Mouse (Mus musculus) limb, embryonic 10.5 days (tissue): Measurements from ENCODE around the gene Abi3bp. TPM values are rescaled to one million over a fixed set of nuclear protein-coding genes. Genes with fewer than 3 reads are reported as not detected.

ENCODE experiments used
- DNase-seq: peaks from one replicate; pipeline ENCODE4 v3.0.0-alpha.2; 2017; ENCODE audit warnings: low spot score
- H3K27ac ChIP-seq: fragments of 300-500 bp; sonication (generic); 2 replicates; pipeline ENCODE4 v1.5.1; 2016; ENCODE audit warnings: mild to moderate bottlenecking
- H3K27me3 ChIP-seq: fragments of 300-500 bp; sonication (generic); 2 replicates; pipeline ENCODE4 v1.6.1; 2016; ENCODE audit warnings: low read depth, mild to moderate bottlenecking; ENCODE audit not compliant: poor library complexity, severe bottlenecking
- H3K36me3 ChIP-seq: fragments of 300-500 bp; sonication (generic); 2 replicates; pipeline ENCODE4 v1.6.1; 2016; ENCODE audit warnings: mild to moderate bottlenecking, moderate library complexity
- H3K4me1 ChIP-seq: fragments of 300-500 bp; sonication (generic); 2 replicates; pipeline ENCODE4 v1.6.1; 2016
- H3K4me3 ChIP-seq: fragments of 300-500 bp; sonication (generic); 2 replicates; pipeline ENCODE4 v1.5.1; 2016; ENCODE audit warnings: mild to moderate bottlenecking, moderate library complexity
- H3K9me3 ChIP-seq: fragments of 300-500 bp; sonication (generic); replicated peaks from 2 replicates; pipeline ENCODE4 v1.6.1; 2016; ENCODE audit warnings: mild to moderate bottlenecking
- WGBS: fragments of 180-500 bp; shearing (Covaris S2); methylation state at CpG from one replicate; pipeline ENCODE4 v1.1.7; 2016; 5-methylcytosine and 5-hydroxymethylcytosine counted together
- polyA plus RNA-seq: library from polyadenylated mRNA; unstranded; fragments of >200 nt; fragmentation: Nextera tagmentation; extraction: Ambion mirVana; gene quantifications from 2 replicates; pipeline ENCODE4 v1.2.1, GENCODE M21; 2016

Abi3bp gene
- polyA plus RNA-seq, 1 experiment from 2014 or later, result 0.35 TPM

DNA sequence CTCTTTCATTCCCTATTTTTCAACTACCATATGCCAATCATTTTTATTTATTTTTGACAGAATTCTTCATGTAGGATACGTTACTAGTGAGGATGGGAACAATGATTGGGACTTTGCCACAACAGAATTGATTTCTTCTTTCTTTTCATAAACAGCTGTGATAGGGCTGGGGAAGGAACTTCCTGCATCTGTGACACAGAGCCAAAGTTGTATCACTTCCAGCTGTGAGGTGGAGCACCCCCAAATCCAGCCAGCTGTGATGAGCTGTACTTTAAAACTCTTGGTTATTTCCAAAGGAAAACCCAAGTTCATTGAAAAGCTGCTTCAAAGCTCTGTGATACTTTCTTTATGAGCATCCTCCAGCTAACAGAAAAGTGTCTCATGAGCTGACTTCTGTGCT lies 101.9 kb downstream of the Abi3bp start:
- no peaks in the 10 kb centered on the region for H3K36me3 ChIP-seq
- H3K27ac ChIP-seq, result no peak overlapping the region
- WGBS, result 91% methylated on average over 1 of the region's 1 CpGs
- H3K27me3 ChIP-seq, result no peaks in the 10 kb centered on the region
- no peak for DNase-seq
- no peaks in the 10 kb centered on the region for H3K4me1 ChIP-seq
- no peak overlapping the region for H3K4me3 ChIP-seq
- no peaks in the 10 kb centered on the region for H3K9me3 ChIP-seq

DNA sequence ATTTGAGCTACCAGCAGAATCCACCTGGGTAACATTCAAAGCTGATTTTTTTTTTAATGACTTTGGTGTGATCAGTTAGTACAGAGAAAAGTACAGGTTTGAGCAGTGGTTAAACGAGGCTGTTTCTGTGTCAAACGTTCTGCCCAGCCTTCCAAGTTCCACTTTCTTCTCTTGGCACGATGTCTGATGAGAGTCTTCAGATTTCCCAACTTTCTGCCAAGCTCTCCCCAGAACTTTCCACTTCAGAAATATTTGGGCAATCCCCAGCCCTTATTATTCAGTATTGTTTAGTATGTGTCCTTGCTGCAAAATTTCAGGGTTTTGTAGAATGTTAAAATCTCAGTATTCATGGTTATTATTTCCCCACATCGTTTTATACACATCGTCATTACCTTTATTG lies 115.9 kb downstream of the Abi3bp start:
- H3K9me3 ChIP-seq, result no peaks in the 10 kb centered on the region
- 87% methylated on average over 5 of the region's 5 CpGs for whole genome bisulfite sequencing
- H3K4me3 ChIP-seq, result no peak overlapping the region
- no peaks in the 10 kb centered on the region for H3K4me1 ChIP-seq
- no peak for DNase-seq
- H3K27ac ChIP-seq, result no peak overlapping the region
- no peaks in the 10 kb centered on the region for H3K36me3 ChIP-seq
- H3K27me3 ChIP-seq, result no peaks in the 10 kb centered on the region

- no peaks in the 10 kb centered on the region for H3K36me3 ChIP-seq
- no peak for DNase-seq
- WGBS, result 94% methylated on average over 6 of the region's 6 CpGs
- H3K27ac ChIP-seq, result no peak overlapping the region
- no peaks in the 10 kb centered on the region for H3K27me3 ChIP-seq
- H3K9me3 ChIP-seq, result no peaks in the 10 kb centered on the region
- no peaks in the 10 kb centered on the region for H3K4me1 ChIP-seq
- no peak overlapping the region for H3K4me3 ChIP-seq
These were observed 117.2 kb downstream of the Abi3bp start for GRCm38 (mm10) chr16:56594866-56595265.

GRCm38 (mm10) chr16:56598427-56598826 lies 120.7 kb downstream of the Abi3bp start:
- Histone ChIP-seq H3K27ac (no peak overlapping the region), H3K4me3 (no peak overlapping the region), H3K27me3 (no peaks in the 10 kb centered on the region), H3K36me3 (no peaks in the 10 kb centered on the region), H3K9me3 (no peaks in the 10 kb centered on the region), H3K4me1 (no peaks in the 10 kb centered on the region)
- no peak for DNase-seq
- 91% methylated on average over 4 of the region's 4 CpGs for WGBS

DNA sequence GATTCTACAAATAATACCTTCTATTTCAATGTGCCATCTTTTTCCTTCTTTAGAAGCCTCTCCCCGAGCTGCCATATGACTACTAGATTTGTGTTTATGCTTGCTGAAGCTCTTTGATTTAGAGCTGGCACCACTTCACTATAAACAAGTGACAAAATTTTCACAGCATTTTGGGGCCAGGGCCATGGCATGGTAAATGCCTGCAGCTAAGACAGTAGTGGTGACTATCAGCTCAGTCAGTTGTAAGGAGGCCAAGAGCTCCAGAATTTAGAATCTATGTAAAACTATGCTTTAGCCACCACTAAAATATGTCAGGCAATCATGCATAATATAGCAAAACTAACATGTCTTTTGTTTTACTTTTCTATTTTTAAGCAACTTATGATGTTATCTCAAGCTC lies 124.7 kb downstream of the Abi3bp start:
- 97% methylated on average over 1 of the region's 1 CpGs for WGBS
- no peak overlapping the region for H3K27ac ChIP-seq
- H3K27me3 ChIP-seq, result no peaks in the 10 kb centered on the region
- no peaks in the 10 kb centered on the region for H3K36me3 ChIP-seq
- no peaks in the 10 kb centered on the region for H3K4me1 ChIP-seq
- no peaks in the 10 kb centered on the region for H3K9me3 ChIP-seq
- no peak for DNase-seq
- no peak overlapping the region for H3K4me3 ChIP-seq

GRCm38 (mm10) chr16:56610572-56610971 lies 132.9 kb downstream of the Abi3bp start:
- no peak overlapping the region for H3K4me3 ChIP-seq
- no peaks in the 10 kb centered on the region; the same call in 1 of the 2 replicates for H3K4me1 ChIP-seq
- WGBS, result 89% methylated on average over 8 of the region's 8 CpGs
- H3K36me3 ChIP-seq, result no peaks in the 10 kb centered on the region
- no peak overlapping the region for H3K27ac ChIP-seq
- no peaks in the 10 kb centered on the region for H3K27me3 ChIP-seq
- no peak for DNase-seq
- H3K9me3 ChIP-seq, result no peaks in the 10 kb centered on the region

DNA sequence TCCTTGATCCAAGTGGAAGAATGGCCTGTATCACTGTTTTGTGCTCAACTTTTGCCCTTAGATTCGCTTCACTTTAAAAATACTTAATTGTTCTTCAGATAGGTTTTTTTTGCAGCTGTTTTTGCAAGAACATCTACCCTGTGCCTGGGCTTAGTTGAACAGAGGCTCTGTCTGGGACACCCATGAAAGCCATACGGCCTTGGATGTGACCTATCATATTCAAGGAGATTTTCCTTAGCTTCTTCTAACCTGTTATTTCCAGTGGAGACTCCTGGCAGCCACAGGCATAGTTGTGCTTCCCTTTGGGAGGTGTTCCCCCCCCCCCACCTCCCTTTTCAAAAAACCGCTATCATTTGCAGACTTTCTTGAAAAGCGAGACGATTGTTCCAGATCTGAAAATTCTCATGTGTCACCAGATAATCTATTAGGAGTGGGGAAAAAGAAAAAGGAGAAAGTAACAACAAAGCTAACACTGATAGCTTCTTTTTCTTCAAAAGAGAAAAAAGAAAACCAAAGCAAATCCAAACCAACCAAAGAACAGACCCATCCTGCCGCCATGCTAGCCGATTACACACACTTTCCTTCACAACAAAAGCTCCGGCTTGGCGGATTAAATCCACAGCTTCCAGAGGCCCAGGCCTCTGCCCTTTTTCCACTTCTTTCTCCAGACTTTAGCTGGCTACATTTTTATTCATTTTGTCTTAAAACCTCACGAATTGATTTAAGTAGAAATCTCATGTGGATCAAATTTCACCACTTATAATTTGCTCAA lies 133.6 kb downstream of the Abi3bp start:
- no peak for DNase-seq
- H3K27me3 ChIP-seq, result no peaks in the 10 kb centered on the region
- no peaks in the 10 kb centered on the region; the same call in 1 of the 2 replicates for H3K4me1 ChIP-seq
- 85% methylated on average over 10 of the region's 10 CpGs for WGBS
- no peaks in the 10 kb centered on the region for H3K36me3 ChIP-seq
- H3K9me3 ChIP-seq, result no peaks in the 10 kb centered on the region
- no peak overlapping the region for H3K4me3 ChIP-seq
- H3K27ac ChIP-seq, result no peak overlapping the region

GRCm38 (mm10) chr16:56638544-56638943 lies 160.9 kb downstream of the Abi3bp start:
- H3K27ac ChIP-seq, result no peak overlapping the region
- H3K9me3 ChIP-seq, result no peaks in the 10 kb centered on the region
- WGBS, result 92% methylated on average over 3 of the region's 3 CpGs
- DNase-seq, result no peak
- no peak overlapping the region for H3K4me3 ChIP-seq
- H3K36me3 ChIP-seq, result no peaks in the 10 kb centered on the region
- no peaks in the 10 kb centered on the region for H3K4me1 ChIP-seq
- H3K27me3 ChIP-seq, result no peaks in the 10 kb centered on the region

DNA sequence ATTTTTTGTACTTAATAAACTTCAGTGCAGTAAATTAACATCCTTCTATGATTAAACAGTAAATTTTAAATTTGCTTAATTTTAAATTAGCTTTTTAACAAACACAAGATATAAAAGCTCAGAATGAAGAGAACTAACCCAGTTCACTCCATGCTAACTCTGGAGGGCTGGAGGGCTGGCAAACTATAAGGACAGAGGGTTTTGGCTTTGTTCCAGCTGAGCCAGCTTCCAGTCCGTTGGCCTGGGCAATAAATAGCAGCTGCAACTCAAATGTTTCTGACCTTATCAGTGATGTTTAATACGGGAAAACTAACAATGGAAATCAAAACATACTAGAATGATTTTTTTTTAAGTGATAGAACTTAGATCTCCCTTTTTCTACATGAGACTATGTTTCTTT lies 167.6 kb downstream of the Abi3bp start:
- no peaks in the 10 kb centered on the region for H3K36me3 ChIP-seq
- DNase-seq, result no peak
- WGBS, result 61% methylated on average over 2 of the region's 2 CpGs

DNA sequence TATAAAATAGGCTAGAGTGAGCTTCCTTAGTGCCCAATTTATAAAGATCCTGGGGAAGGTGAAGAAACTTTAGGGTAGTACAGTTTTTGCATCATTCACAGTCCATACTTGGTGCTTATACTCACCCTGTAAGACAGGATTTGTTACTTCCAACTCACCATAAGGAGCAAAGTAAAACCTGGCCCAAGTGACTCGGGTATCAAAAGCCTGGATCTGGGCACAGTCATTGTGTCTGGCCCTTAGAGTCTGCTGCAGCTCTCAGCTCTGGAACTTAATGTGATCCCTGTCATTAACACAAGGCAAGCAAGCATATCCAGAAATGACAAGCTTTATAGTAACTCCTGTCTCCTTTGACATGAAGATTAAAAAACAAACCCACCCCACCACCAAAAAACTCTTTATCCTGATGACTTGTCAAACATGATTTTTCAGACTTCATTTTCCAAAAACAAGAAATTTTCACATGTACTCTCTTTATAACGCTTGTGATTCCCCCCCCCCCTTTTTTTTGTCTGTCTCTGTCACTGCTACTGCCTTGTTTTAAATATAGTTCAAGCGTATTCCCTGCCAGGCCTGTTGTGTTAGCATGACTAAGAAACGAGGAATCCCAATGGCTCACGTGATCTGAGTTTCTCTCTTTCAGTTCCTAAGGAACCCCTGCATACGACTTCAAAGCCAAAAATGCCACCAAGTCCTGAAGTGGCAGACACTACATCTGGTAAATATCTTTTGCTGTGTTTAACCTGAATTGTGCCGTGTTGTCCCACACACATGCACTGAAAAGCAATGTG lies 168.9 kb downstream of the Abi3bp start:
- DNase-seq, result no peak
- no peaks in the 10 kb centered on the region for H3K4me1 ChIP-seq
- H3K36me3 ChIP-seq, result no peaks in the 10 kb centered on the region
- 69% methylated on average over 7 of the region's 7 CpGs for WGBS
- H3K27me3 ChIP-seq, result no peaks in the 10 kb centered on the region
- H3K27ac ChIP-seq, result no peak overlapping the region
- H3K9me3 ChIP-seq, result no peaks in the 10 kb centered on the region
- no peak overlapping the region for H3K4me3 ChIP-seq

More for the DNA sequence above, 167.6 kb downstream of the Abi3bp start:
- Histone ChIP-seq H3K4me3 (no peak overlapping the region), H3K27me3 (no peaks in the 10 kb centered on the region), H3K9me3 (no peaks in the 10 kb centered on the region), H3K27ac (no peak overlapping the region), H3K4me1 (no peaks in the 10 kb centered on the region)

GRCm38 (mm10) chr16:56655193-56655910 lies 177.7 kb downstream of the Abi3bp start:
- no peaks in the 10 kb centered on the region for H3K4me1 ChIP-seq
- WGBS, result 86% methylated on average over 12 of the region's 12 CpGs
- no peaks in the 10 kb centered on the region for H3K9me3 ChIP-seq
- no peaks in the 10 kb centered on the region for H3K36me3 ChIP-seq
- DNase-seq, result no peak
- no peak overlapping the region for H3K27ac ChIP-seq
- H3K4me3 ChIP-seq, result no peak overlapping the region
- no peaks in the 10 kb centered on the region for H3K27me3 ChIP-seq

GRCm38 (mm10) chr16:56658866-56659265 lies 181.2 kb downstream of the Abi3bp start:
- no peaks in the 10 kb centered on the region for H3K9me3 ChIP-seq
- H3K4me3 ChIP-seq, result no peak overlapping the region
- H3K4me1 ChIP-seq, result no peaks in the 10 kb centered on the region
- H3K27ac ChIP-seq, result no peak overlapping the region
- no peaks in the 10 kb centered on the region for H3K36me3 ChIP-seq
- no peaks in the 10 kb centered on the region for H3K27me3 ChIP-seq
- no peak for DNase-seq

DNA sequence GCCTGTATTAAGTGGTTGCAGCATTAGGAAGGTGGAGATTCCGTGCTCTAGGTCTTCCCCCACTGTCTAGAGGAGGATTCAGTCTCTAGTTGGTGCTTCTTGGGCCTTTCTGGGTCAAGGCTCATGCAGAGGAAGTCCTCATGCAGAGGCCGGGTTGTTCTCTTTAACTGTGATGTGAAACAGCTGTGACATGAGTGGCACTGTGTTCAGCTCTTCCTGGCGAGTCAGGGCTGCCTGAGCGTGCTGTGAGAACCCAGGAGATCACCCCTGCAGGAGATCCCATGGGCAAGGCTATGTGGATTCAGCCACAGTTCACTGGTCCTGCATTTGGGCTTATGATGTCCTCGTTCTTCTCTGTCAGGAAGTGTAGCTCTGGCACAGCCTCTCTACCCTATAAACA lies 191.8 kb downstream of the Abi3bp start:
- H3K9me3 ChIP-seq, result no peaks in the 10 kb centered on the region
- DNase-seq, result no peak
- H3K4me3 ChIP-seq, result no peak overlapping the region
- no peaks in the 10 kb centered on the region for H3K27me3 ChIP-seq
- no peaks in the 10 kb centered on the region for H3K36me3 ChIP-seq
- 84% methylated on average over 5 of the region's 5 CpGs for WGBS
- H3K27ac ChIP-seq, result no peak overlapping the region
- H3K4me1 ChIP-seq, result no peaks in the 10 kb centered on the region
